ENCODE assay signal across 15 mouse cellular contexts in the genomic region with DNA sequence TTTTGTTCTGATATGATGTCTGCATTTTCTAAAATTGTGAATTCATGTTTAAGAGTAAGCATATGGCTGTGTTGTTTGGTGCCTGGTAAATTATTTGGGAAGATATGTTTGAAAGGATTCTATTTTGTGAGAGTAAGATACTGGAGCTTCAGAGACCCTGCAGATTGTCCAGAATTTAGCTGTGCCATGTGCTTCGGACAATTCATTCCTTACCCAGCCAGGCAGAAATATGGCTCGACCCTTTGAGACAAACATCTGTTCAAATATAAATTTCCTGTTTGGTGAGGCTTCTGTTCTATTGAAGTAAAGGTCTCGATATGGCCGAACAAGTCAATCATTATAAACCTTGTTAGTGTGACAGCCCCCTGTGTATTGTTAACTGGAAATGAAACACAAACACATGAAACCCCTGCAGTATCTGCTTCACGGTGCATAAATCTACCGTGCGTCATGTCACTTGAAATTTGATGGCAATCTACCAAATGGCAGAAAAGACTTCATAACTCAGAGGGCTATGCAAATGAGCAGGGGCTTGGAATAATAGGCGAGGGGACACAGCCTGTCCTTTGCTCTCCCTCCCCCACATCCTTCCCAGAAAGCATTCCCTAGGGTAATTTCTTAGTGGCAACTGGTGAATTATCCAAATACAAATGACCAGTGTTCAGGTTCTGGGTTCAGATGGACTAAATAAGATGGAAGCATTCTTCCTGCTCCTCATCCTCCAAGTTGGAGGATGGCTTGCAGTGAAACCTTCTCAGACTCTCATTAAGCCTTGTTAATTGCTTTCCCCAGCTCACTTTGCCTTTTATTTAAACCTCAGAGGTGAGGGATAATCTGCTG.
A peak's percentile ranks its signal among the peaks of the same experiment; 100 is the strongest.
DNase-seq lines count a peak whose midpoint lies in the region; ATAC-seq lines count a peak whose summit lies in the region.
"Had no signal": no experiment of that assay in that cellular context is flagged by ENCODE, and none has a peak within 500 bp of the region (broad histone marks: within the 10 kb centered on the region; RNA-seq: fewer than 3 reads in every experiment).

No protein-coding gene starts in this region.

- no peak overlapping the region for H3K27ac ChIP-seq in embryonic facial prominence, embryonic 11.5 days (replicated peaks; ENCODE audit: low read depth, low read length)
- H3K27ac ChIP-seq in embryonic facial prominence, embryonic 10.5 days (replicated peaks), result no peak overlapping the region
- H3K27ac ChIP-seq in forebrain, embryonic 14.5 days (ENCODE audit: low read depth, low read length), result 0 out of 2 replicates have a peak overlapping the region, but pooled peaks have one; percentile 0
- 0 out of 2 replicates have a peak overlapping the region, but pooled peaks have one; percentile 13 for H3K27ac ChIP-seq in midbrain, embryonic 10.5 days (replicated peaks)
- no peak overlapping the region for H3K27ac ChIP-seq in neural tube, embryonic 15.5 days (replicated peaks)
- H3K27ac ChIP-seq: embryonic facial prominence, embryonic 13.5 days; heart, embryonic 15.5 days had no signal

- no peak overlapping the region for H3K9ac ChIP-seq in embryonic facial prominence, embryonic 11.5 days (replicated peaks; ENCODE audit: low read length)
- no peak overlapping the region for H3K9ac ChIP-seq in forebrain, embryonic 14.5 days (ENCODE audit: low read length)
- no peak overlapping the region for H3K9ac ChIP-seq in neural tube, embryonic 15.5 days (replicated peaks)
- H3K9ac ChIP-seq: embryonic facial prominence, embryonic 13.5 days; heart, embryonic 15.5 days had no signal

- intact Hi-C loops in gastrocnemius, postnatal 14 days (cut with DNase I; ENCODE audit: low total_unique reads), result no loop called here

- H3K27me3 ChIP-seq in embryonic facial prominence, embryonic 11.5 days (ENCODE audit: control insufficient read depth, insufficient read depth, low read length), result no peaks in the 10 kb centered on the region
- no peaks in the 10 kb centered on the region for H3K27me3 ChIP-seq in embryonic facial prominence, embryonic 10.5 days (replicated peaks; ENCODE audit: low read depth, poor library complexity, severe bottlenecking)
- H3K27me3 ChIP-seq in forebrain, embryonic 14.5 days (replicated peaks; ENCODE audit: control insufficient read depth, insufficient read depth, low read length), result no peaks in the 10 kb centered on the region
- no peaks in the 10 kb centered on the region for H3K27me3 ChIP-seq in midbrain, embryonic 10.5 days (ENCODE audit: low read depth, poor library complexity, severe bottlenecking)
- no peaks in the 10 kb centered on the region for H3K27me3 ChIP-seq in neural tube, embryonic 15.5 days (replicated peaks)
- H3K27me3 ChIP-seq: embryonic facial prominence, embryonic 13.5 days; heart, embryonic 15.5 days had no signal

- no peaks in the 10 kb centered on the region for H3K36me3 ChIP-seq in embryonic facial prominence, embryonic 11.5 days (replicated peaks; ENCODE audit: control insufficient read depth, insufficient read depth, low read depth, low read length)
- no peaks in the 10 kb centered on the region for H3K36me3 ChIP-seq in embryonic facial prominence, embryonic 10.5 days (replicated peaks)
- no peaks in the 10 kb centered on the region for H3K36me3 ChIP-seq in forebrain, embryonic 14.5 days (ENCODE audit: control insufficient read depth, insufficient read depth, low read length)
- H3K36me3 ChIP-seq in midbrain, embryonic 10.5 days, result no peaks in the 10 kb centered on the region
- no peaks in the 10 kb centered on the region for H3K36me3 ChIP-seq in neural tube, embryonic 15.5 days
- H3K36me3 ChIP-seq: embryonic facial prominence, embryonic 13.5 days; G1E; heart, embryonic 15.5 days had no signal

- ATAC-seq in embryonic facial prominence, embryonic 11.5 days (replicated peaks; ENCODE audit: insufficient number of reproducible peaks, low FRiP score, low TSS enrichment, low read depth), result 0 out of 2 replicates have a peak, but pooled peaks have one; percentile 14
- ATAC-seq in forebrain, embryonic 14.5 days, result peak; percentile 90
- peak; percentile 72 for ATAC-seq in neural tube, embryonic 15.5 days (ENCODE audit: low FRiP score)

- H3K4me2 ChIP-seq in embryonic facial prominence, embryonic 11.5 days (ENCODE audit: low read depth, low read length), result no peak overlapping the region
- no peak overlapping the region for H3K4me2 ChIP-seq in forebrain, embryonic 14.5 days (ENCODE audit: low read length)
- no peak overlapping the region for H3K4me2 ChIP-seq in neural tube, embryonic 15.5 days
- H3K4me2 ChIP-seq: embryonic facial prominence, embryonic 13.5 days; heart, embryonic 15.5 days had no signal

- no peak for DNase-seq in embryonic facial prominence, embryonic 11.5 days (ENCODE audit: low spot score)
- no peak for DNase-seq in embryonic facial prominence, embryonic 10.5 days (ENCODE audit: low spot score)
- DNase-seq in forebrain, embryonic 14.5 days (ENCODE audit: low spot score), result peak; percentile 85
- no peak for DNase-seq in midbrain, embryonic 10.5 days (ENCODE audit: low spot score)
- DNase-seq in gastrocnemius, postnatal 14 days, result no peak
- no peak for DNase-seq in heart, adult 11 months
- DNase-seq in left cerebral cortex, adult 8-10 months (ENCODE audit: low spot score in 2 of 2), result no peak
- DNase-seq: kidney, adult 2 months; lung, postnatal 10 days; right cerebral cortex, postnatal 25 days had no signal

- 27% methylated on average over 8 of the region's 8 CpGs for WGBS in embryonic facial prominence, embryonic 11.5 days
- WGBS in embryonic facial prominence, embryonic 10.5 days, result 40% methylated on average over 8 of the region's 8 CpGs
- 10% methylated on average over 8 of the region's 8 CpGs for WGBS in forebrain, embryonic 14.5 days
- 59% methylated on average over 8 of the region's 8 CpGs for WGBS in midbrain, embryonic 10.5 days
- 7% methylated on average over 8 of the region's 8 CpGs for WGBS in neural tube, embryonic 15.5 days

- no peak overlapping the region for H3K4me3 ChIP-seq in embryonic facial prominence, embryonic 11.5 days (ENCODE audit: low read depth, low read length)
- H3K4me3 ChIP-seq in embryonic facial prominence, embryonic 10.5 days, result no peak overlapping the region
- H3K4me3 ChIP-seq in forebrain, embryonic 14.5 days (ENCODE audit: low read depth, low read length), result no peak overlapping the region
- H3K4me3 ChIP-seq in midbrain, embryonic 10.5 days, result no peak overlapping the region
- no peak overlapping the region for H3K4me3 ChIP-seq in neural tube, embryonic 15.5 days (replicated peaks)
- H3K4me3 ChIP-seq: embryonic facial prominence, embryonic 13.5 days; heart, embryonic 15.5 days; myocyte had no signal

- H3K9me3 ChIP-seq in embryonic facial prominence, embryonic 11.5 days (replicated peaks; ENCODE audit: control insufficient read depth, low read length), result no peaks in the 10 kb centered on the region
- no peaks in the 10 kb centered on the region for H3K9me3 ChIP-seq in embryonic facial prominence, embryonic 10.5 days
- no peaks in the 10 kb centered on the region for H3K9me3 ChIP-seq in forebrain, embryonic 14.5 days (replicated peaks; ENCODE audit: control insufficient read depth, low read length)
- H3K9me3 ChIP-seq in midbrain, embryonic 10.5 days (replicated peaks), result no peaks in the 10 kb centered on the region
- H3K9me3 ChIP-seq in neural tube, embryonic 15.5 days (replicated peaks), result no peaks in the 10 kb centered on the region
- H3K9me3 ChIP-seq: embryonic facial prominence, embryonic 13.5 days; G1E; heart, embryonic 15.5 days had no signal

- no peaks in the 10 kb centered on the region for H3K4me1 ChIP-seq in embryonic facial prominence, embryonic 11.5 days (ENCODE audit: control insufficient read depth, insufficient read depth, low read length)
- H3K4me1 ChIP-seq in embryonic facial prominence, embryonic 10.5 days, result peaks cover 17% of the 10 kb centered on the region
- H3K4me1 ChIP-seq in forebrain, embryonic 14.5 days (ENCODE audit: control insufficient read depth, insufficient read depth, low read length), result peaks cover 4% of the 10 kb centered on the region; the same call in 1 of the 2 replicates
- peaks cover 12% of the 10 kb centered on the region for H3K4me1 ChIP-seq in midbrain, embryonic 10.5 days
- H3K4me1 ChIP-seq in neural tube, embryonic 15.5 days, result peaks cover 8% of the 10 kb centered on the region
- H3K4me1 ChIP-seq: embryonic facial prominence, embryonic 13.5 days; heart, embryonic 15.5 days had no signal

Comparison
In these comparisons a context has a peak if more than half of its experiments do, and no peak if none do; other contexts are left out.
1. ATAC-seq: peak in every context shown above with its lines; median percentile 90 in forebrain, embryonic 14.5 days; 72 in neural tube, embryonic 15.5 days; 14 in embryonic facial prominence, embryonic 11.5 days.
2. H3K27ac ChIP-seq: peak in forebrain, embryonic 14.5 days (single experiment) and midbrain, embryonic 10.5 days (single experiment); none in embryonic facial prominence, embryonic 11.5 days (single experiment), embryonic facial prominence, embryonic 10.5 days (single experiment) and neural tube, embryonic 15.5 days (single experiment).